Mouse (Mus musculus) cerebellum, adult 9-10 months (tissue): ENCODE results near the gene Kcng3.

Experiments
- DNase-seq: peaks from one replicate; pipeline ENCODE4 v3.0.0; 2022

The Kcng3 gene

GRCm38 (mm10) chr17:83548501-83549233 is 83.0 kb downstream of the Kcng3 start:
- peak; percentile 44 for DNase-seq

- no peak for DNase-seq
Observed at GRCm38 (mm10) chr17:83547145-83547544, 84.5 kb downstream of the Kcng3 start.

DNA sequence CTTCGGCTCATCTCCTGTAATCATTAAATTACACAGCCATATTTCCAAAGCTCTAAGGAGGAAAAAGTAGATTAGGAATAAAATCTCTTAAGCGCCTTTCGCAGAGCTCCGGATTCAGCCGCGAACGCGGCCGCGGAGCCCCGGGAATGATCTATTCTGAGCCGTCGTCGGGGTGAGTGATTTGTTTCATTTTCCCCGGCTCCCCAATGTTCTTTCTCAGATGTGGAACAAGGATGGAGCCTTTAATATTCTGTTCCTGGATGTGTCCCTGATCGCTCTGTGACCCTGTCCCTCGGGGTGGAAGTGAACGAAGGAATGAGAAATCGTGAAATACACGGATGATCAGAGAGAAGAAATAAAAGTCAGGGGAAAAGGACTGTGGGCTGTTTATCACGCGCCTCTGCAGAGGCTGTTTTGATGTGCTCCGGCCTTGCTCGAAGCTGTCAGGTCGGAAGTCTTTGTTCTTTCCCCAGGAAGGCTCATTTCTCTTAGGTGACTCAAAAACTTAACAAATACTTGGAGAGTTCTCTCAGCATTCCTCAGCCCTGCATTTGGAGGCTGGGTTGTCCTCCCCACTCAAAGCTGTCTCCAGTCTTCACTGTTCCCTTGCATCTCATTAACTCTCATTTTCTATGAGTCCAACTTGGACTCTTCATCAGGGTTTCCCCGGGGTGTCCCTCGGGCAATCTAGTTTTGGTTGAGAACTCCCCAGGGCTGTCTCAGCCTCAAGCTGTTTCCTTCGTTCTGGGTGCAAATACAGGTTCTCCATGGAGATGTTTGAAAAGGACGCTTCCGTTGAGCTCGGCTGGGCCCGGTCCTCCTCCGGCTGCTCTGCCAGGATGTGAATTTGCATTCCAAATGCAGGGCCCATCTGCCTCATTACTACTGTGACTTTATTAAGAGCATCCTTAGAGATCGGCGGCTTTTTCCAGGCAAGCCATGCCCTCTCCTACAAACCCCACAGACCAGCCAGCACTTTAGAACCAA is 85.6 kb downstream of the Kcng3 start:
- DNase-seq, result no peak

DNA sequence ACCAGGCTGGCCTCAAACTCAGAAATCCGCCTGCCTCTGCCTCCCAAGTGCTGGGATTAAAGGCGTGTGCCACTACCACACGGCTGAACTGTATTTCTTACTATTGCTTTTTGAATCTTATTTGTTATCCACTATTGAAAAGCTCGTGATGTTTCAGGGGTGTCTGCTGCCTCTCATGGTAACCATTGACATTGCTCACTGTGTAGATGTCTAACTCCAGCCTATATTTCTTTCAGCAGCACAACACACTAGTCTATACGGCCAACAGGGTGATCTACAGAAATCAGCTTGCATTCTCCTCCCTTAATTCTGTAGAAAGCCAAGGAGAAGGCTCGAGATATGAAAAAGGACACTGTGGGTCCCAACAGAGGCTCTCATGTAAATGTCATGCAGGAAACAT is 86.4 kb downstream of the Kcng3 start:
- no peak for DNase-seq

GRCm38 (mm10) chr17:83542424-83542823 is 89.3 kb downstream of the Kcng3 start:
- no peak for DNase-seq

GRCm38 (mm10) chr17:83539262-83540037 is 92.2 kb downstream of the Kcng3 start:
- DNase-seq, result no peak

GRCm38 (mm10) chr17:83538694-83539093 is 93.0 kb downstream of the Kcng3 start:
- no peak for DNase-seq

DNA sequence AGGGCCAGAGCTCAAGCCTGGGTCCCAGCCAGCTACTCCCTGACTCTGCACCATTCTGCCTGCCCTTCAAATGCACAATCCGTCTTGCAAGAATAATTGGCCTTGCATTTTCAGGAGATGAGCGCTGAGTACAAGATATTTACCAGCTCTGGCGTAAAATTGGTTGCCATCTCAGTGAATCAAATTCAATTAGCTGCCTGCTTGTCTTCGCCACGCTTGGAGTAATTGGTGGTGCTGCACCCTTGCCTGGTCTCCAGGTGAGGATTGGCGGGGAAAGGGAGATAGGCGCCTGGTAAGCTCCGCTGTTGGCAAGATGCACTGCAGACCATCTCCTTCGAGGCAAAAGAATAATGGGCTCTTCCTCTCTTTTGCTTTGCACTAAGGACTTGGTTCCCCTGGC is 93.6 kb downstream of the Kcng3 start:
- DNase-seq, result no peak
